In the genomic region with DNA sequence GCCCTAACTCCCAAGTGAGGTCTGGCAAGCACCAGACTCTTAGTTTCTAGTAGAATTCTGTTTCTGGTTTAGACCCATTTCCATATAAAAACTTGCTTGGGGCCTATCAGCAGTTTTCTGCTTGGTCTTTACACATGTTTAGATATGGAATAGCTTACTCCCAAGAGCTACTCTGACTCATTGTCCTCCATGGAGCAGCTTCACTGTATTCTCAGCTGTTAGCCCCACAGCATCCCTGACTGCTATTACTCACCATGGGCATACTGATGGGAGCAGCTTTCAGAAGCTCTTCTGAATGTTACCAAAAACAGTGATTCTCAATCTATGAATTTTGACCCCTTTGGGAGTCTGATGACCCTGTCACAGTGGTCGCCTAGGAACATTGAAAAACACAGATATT, we compare ENCODE assay signal across 27 mouse cellular contexts.
"Had no signal": no experiment of that assay in that cellular context is flagged by ENCODE, and none has a peak within 500 bp of the region (broad histone marks: within the 10 kb centered on the region; RNA-seq: fewer than 3 reads in every experiment).

No protein-coding gene starts in this region.

- H3K27ac ChIP-seq: gastrocnemius, adult 2 months; heart, embryonic 10.5 days; heart, embryonic 13.5 days; heart, embryonic 15.5 days; hindbrain, embryonic 14.5 days; kidney, embryonic 15.5 days; kidney, postnatal 0 days; layer of hippocampus, adult 2 months; left cerebral cortex, adult 2 months; limb, embryonic 10.5 days; limb, embryonic 12.5 days; liver, embryonic 13.5 days; liver, embryonic 15.5 days had no signal

- H3K4me2 ChIP-seq: heart, embryonic 13.5 days; heart, embryonic 15.5 days; hindbrain, embryonic 14.5 days; kidney, embryonic 15.5 days; limb, embryonic 12.5 days; liver, embryonic 11.5 days; liver, embryonic 13.5 days; liver, embryonic 15.5 days had no signal

- DNase-seq: gastrocnemius, adult 2 months; gastrocnemius, postnatal 10 days; gastrocnemius, postnatal 25 days; heart, adult 18-20 months; heart, postnatal 14 days; heart, postnatal 36 days; kidney, adult 11 months; kidney, adult 2 months; kidney, adult 9 months; kidney, postnatal 14 days; kidney, postnatal 4 days; liver; liver, embryonic 13.5 days had no signal

- H3K9me3 ChIP-seq: heart, embryonic 10.5 days; heart, embryonic 15.5 days; kidney, embryonic 15.5 days; limb, embryonic 10.5 days; limb, embryonic 12.5 days; liver, embryonic 13.5 days; liver, embryonic 15.5 days had no signal

- H3K36me3 ChIP-seq: heart, embryonic 10.5 days; heart, embryonic 13.5 days; heart, embryonic 15.5 days; kidney, embryonic 15.5 days; limb, embryonic 10.5 days; limb, embryonic 12.5 days; liver, embryonic 13.5 days; liver, embryonic 15.5 days had no signal

- H3K4me3 ChIP-seq: gastrocnemius, adult 2 months; heart, embryonic 10.5 days; heart, embryonic 13.5 days; heart, embryonic 15.5 days; kidney, embryonic 15.5 days; layer of hippocampus, adult 2 months; left cerebral cortex, adult 2 months; limb, embryonic 10.5 days; limb, embryonic 12.5 days; liver, embryonic 13.5 days; liver, embryonic 15.5 days had no signal

- H3K9ac ChIP-seq: heart, embryonic 13.5 days; heart, embryonic 15.5 days; hindbrain, embryonic 14.5 days; kidney, embryonic 15.5 days; limb, embryonic 12.5 days; liver, embryonic 13.5 days; liver, embryonic 15.5 days had no signal

- ATAC-seq: hindbrain, embryonic 16.5 days; intestine, embryonic 16.5 days had no signal

- H3K27me3 ChIP-seq: heart, embryonic 13.5 days; heart, embryonic 15.5 days; kidney, embryonic 15.5 days; limb, embryonic 12.5 days; liver, embryonic 13.5 days; liver, embryonic 15.5 days had no signal

- H3K4me1 ChIP-seq: heart, embryonic 10.5 days; heart, embryonic 13.5 days; heart, embryonic 15.5 days; kidney, embryonic 15.5 days; limb, embryonic 12.5 days; liver, embryonic 13.5 days; liver, embryonic 15.5 days had no signal
